Mouse (Mus musculus) thymus, postnatal 14 days (tissue): ENCODE data around the gene Slc25a21.

ENCODE experiments used
- DNase-seq: peaks from one replicate; pipeline ENCODE4 v3.0.0; 2021

The Slc25a21 gene

GRCm38 (mm10) chr12:56873204-56873603 lies 324.1 kb downstream of the Slc25a21 start:
- no peak for DNase-seq

GRCm38 (mm10) chr12:56870569-56870968 lies 326.7 kb downstream of the Slc25a21 start:
- DNase-seq, result no peak

GRCm38 (mm10) chr12:56863873-56864562 lies 333.3 kb downstream of the Slc25a21 start:
- no peak for DNase-seq

GRCm38 (mm10) chr12:56852679-56853078 lies 344.6 kb downstream of the Slc25a21 start:
- DNase-seq, result no peak

GRCm38 (mm10) chr12:56851464-56851863 lies 345.8 kb downstream of the Slc25a21 start:
- no peak for DNase-seq

GRCm38 (mm10) chr12:56829945-56830344 lies 367.3 kb downstream of the Slc25a21 start:
- DNase-seq, result no peak

- DNase-seq, result no peak
Observed at GRCm38 (mm10) chr12:56829455-56829883, 367.8 kb downstream of the Slc25a21 start.

- no peak for DNase-seq
Observed at GRCm38 (mm10) chr12:56827808-56828384, 369.4 kb downstream of the Slc25a21 start.

GRCm38 (mm10) chr12:56824688-56825087 lies 372.6 kb downstream of the Slc25a21 start:
- no peak for DNase-seq

GRCm38 (mm10) chr12:56822122-56822521 lies 375.1 kb downstream of the Slc25a21 start:
- no peak for DNase-seq

GRCm38 (mm10) chr12:56820604-56821003 lies 376.7 kb downstream of the Slc25a21 start:
- DNase-seq, result no peak

- no peak for DNase-seq
Observed at GRCm38 (mm10) chr12:56807483-56807882, 389.8 kb downstream of the Slc25a21 start.

GRCm38 (mm10) chr12:56807078-56807477 lies 390.2 kb downstream of the Slc25a21 start:
- no peak for DNase-seq

GRCm38 (mm10) chr12:56804487-56804886 lies 392.8 kb downstream of the Slc25a21 start:
- no peak for DNase-seq

GRCm38 (mm10) chr12:56798641-56799415 lies 398.4 kb downstream of the Slc25a21 start:
- DNase-seq, result no peak

- DNase-seq, result no peak
Observed at GRCm38 (mm10) chr12:56789236-56789635, 408.0 kb downstream of the Slc25a21 start.

GRCm38 (mm10) chr12:56785250-56785649 lies 412.0 kb downstream of the Slc25a21 start:
- DNase-seq, result no peak

GRCm38 (mm10) chr12:56781196-56781595 lies 416.1 kb downstream of the Slc25a21 start:
- no peak for DNase-seq

- no peak for DNase-seq
Observed at GRCm38 (mm10) chr12:56779621-56780020, 417.7 kb downstream of the Slc25a21 start.

GRCm38 (mm10) chr12:56773941-56774340 lies 423.3 kb downstream of the Slc25a21 start:
- no peak for DNase-seq

GRCm38 (mm10) chr12:56769421-56769820 lies 427.9 kb downstream of the Slc25a21 start:
- DNase-seq, result no peak

- no peak for DNase-seq
Observed at GRCm38 (mm10) chr12:56767474-56767873, 429.8 kb downstream of the Slc25a21 start.

- DNase-seq, result no peak
Observed at GRCm38 (mm10) chr12:56737104-56737503, 460.2 kb downstream of the Slc25a21 start.

- DNase-seq, result no peak
Observed at GRCm38 (mm10) chr12:56727631-56728030, 469.6 kb downstream of the Slc25a21 start.
